Mouse (Mus musculus) ES-Bruce4 (cell line): ENCODE measurements around the gene Baiap2l1.

ENCODE experiments used
- CTCF ChIP-seq: IDR thresholded peaks from one replicate; pipeline ENCODE4 v1.8.1; 2011; ENCODE audit warnings: low read depth, low read length
- POLR2A ChIP-seq: IDR thresholded peaks from one replicate; pipeline ENCODE4 v1.8.1; 2011; ENCODE audit warnings: low read length; ENCODE audit not compliant: insufficient read depth

GRCm38 (mm10) chr5:144368661-144369205 is 10.8 kb upstream of the Baiap2l1 start:
- TF ChIP-seq CTCF, result no peak
- no peak for TF ChIP-seq POLR2A
